Mouse (Mus musculus) liver, adult 2 months (tissue): ENCODE results near the gene Aqp7. TPM values are rescaled to one million over a fixed set of nuclear protein-coding genes. Genes with fewer than 3 reads are reported as not detected.

Source experiments
- DNase-seq: peaks from one replicate; pipeline ENCODE4 v3.0.0-alpha.2; 2011; ENCODE audit warnings: low read depth, low spot score; ENCODE audit errors: extremely low read depth
- H3K27ac ChIP-seq: fragments of 200-500 bp; replicated peaks from 2 replicates; pipeline ENCODE4 v1.5.1; 2012; ENCODE audit warnings: low read depth, mild to moderate bottlenecking, control low read depth, inconsistent platforms, low read length; ENCODE audit not compliant: insufficient read depth
- H3K27me3 ChIP-seq: fragments of 200-500 bp; 2 replicates; pipeline ENCODE4 v1.6.1; 2012; ENCODE audit warnings: mild to moderate bottlenecking, moderate library complexity, low read length, inconsistent platforms; ENCODE audit not compliant: control insufficient read depth, insufficient read depth
- H3K36me3 ChIP-seq: fragments of 200-500 bp; 2 replicates; pipeline ENCODE4 v1.6.1; 2012; ENCODE audit warnings: low read length, inconsistent platforms; ENCODE audit not compliant: control insufficient read depth, insufficient read depth
- H3K4me1 ChIP-seq: fragments of 200-500 bp; 2 replicates; pipeline ENCODE4 v1.6.1; 2011; ENCODE audit warnings: low read length; ENCODE audit not compliant: control insufficient read depth, insufficient read depth
- H3K4me3 ChIP-seq: fragments of 200-500 bp; 2 replicates; pipeline ENCODE4 v1.5.1; 2011; ENCODE audit warnings: low read depth, mild to moderate bottlenecking, control low read depth, low read length, moderate library complexity; ENCODE audit not compliant: insufficient read depth
- H3K79me2 ChIP-seq: fragments of 200-500 bp; 2 replicates; pipeline ENCODE4 v1.6.1; 2012; ENCODE audit warnings: inconsistent platforms, mild to moderate bottlenecking, low read length, moderate library complexity; ENCODE audit not compliant: control insufficient read depth, insufficient read depth
- H3K9ac ChIP-seq: fragments of 200-500 bp; 2 replicates; pipeline ENCODE4 v1.6.1; 2012; ENCODE audit warnings: low read depth, mild to moderate bottlenecking, control low read depth, inconsistent platforms, low read length
- CTCF ChIP-seq: fragments of 200-500 bp; IDR thresholded peaks from 2 replicates; pipeline ENCODE4 v1.5.1; 2011; ENCODE audit warnings: low read depth, low read length, control low read depth
- POLR2A ChIP-seq: fragments of 200-500 bp; IDR thresholded peaks from 2 replicates; pipeline ENCODE4 v1.6.1; 2011; ENCODE audit warnings: low read length, control low read depth; ENCODE audit not compliant: insufficient read depth; ENCODE audit errors: extremely low read depth
- WGBS: fragments of 180-500 bp; shearing (Covaris S2); methylation state at CpG from one replicate; pipeline ENCODE4 v1.1.7; 2018; 5-methylcytosine and 5-hydroxymethylcytosine counted together
- polyA plus RNA-seq: library from polyadenylated mRNA; depleted of rRNA; stranded (reverse); fragments of >200 nt; gene quantifications from 2 replicates; pipeline ENCODE4 v1.2.3, GENCODE M21; 2012
- total RNA-seq: library from RNA; depleted of rRNA; stranded (reverse); fragments of >200 nt; gene quantifications from 2 replicates; pipeline ENCODE4 v1.2.3, GENCODE M21; 2014

Aqp7 gene
- total and polyA plus RNA-seq, 2 experiments: 0.09 to 0.26 TPM

DNA sequence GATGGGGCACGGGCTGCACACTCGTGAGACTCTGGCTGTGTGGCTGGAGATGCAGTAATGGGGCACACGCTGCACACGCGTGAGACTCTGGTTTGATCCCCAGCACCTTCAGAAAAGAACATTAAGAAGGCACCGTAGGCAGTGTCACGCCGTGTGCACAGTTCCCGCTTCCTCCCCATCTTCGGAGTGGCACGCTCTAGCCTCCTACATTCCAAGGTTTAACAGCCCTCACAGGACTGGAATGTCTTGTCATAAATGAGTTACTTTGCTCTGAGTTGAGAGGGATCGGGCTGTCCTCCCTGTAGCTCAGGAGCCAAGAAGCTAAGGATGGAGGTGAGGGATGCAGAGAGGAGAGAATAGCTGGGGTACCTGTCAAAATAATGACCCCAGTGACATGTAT is 5.1 kb downstream of the Aqp7 start:
- no peak overlapping the region for H3K9ac ChIP-seq
- DNase-seq: no peak
- WGBS: 91% methylated on average over 12 of the region's 12 CpGs
- H3K27ac ChIP-seq: no peak overlapping the region
- no peaks in the 10 kb centered on the region for H3K27me3 ChIP-seq
- H3K4me3 ChIP-seq: no peak overlapping the region
- TF ChIP-seq POLR2A: no peak
- TF ChIP-seq CTCF: no peak
- no peaks in the 10 kb centered on the region for H3K4me1 ChIP-seq
- no peaks in the 10 kb centered on the region for H3K79me2 ChIP-seq
- H3K36me3 ChIP-seq: no peaks in the 10 kb centered on the region

DNA sequence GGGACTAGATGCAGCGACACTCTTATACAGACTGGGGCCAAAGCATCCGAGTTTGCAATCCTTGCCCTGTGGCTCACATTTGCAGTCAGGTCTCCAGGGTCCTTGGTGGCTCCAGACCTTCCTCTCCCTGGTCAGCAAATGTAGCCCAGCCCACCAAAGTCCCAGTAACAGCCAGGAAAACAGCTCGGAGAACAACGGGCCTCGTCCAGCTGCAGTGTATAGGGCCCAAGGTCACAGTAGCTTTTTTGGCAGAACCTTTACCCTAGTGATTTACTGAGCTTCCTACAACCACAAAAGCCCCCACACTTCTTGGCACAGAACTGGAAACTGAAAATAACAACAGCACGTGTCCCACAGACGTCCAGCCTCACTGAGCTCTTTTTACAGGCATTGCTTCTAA is 7.0 kb downstream of the Aqp7 start:
- TF ChIP-seq POLR2A (no peak), CTCF (no peak)
- H3K27ac ChIP-seq: no peak overlapping the region
- no peak overlapping the region for H3K9ac ChIP-seq
- H3K4me1 ChIP-seq: no peaks in the 10 kb centered on the region
- H3K79me2 ChIP-seq: no peaks in the 10 kb centered on the region
- no peak for DNase-seq
- WGBS: 55% methylated on average over 7 of the region's 7 CpGs
- no peak overlapping the region for H3K4me3 ChIP-seq
- no peaks in the 10 kb centered on the region for H3K27me3 ChIP-seq
- H3K36me3 ChIP-seq: no peaks in the 10 kb centered on the region

DNA sequence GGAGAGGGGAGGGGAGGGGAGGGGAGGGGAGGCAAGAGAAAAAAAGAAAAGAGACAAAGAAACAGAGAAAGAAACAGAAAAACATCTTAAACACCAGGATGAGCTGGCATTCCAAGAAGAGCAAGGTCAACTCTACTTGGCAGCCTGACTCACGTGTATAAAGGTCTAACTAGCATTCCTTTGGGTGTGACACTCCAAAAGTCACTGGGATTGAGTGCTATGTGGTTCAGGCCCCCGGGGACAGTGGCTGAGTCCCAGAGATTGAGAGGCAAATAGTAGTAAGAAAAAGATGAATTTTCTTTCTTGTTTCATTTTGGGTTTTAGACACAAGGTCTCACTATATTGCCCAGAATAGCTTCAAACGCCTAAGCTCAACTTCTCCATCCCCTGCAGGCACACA is 10.0 kb downstream of the Aqp7 start:
- no peak overlapping the region for H3K4me3 ChIP-seq
- TF ChIP-seq CTCF (no peak), POLR2A (no peak)
- H3K79me2 ChIP-seq: no peaks in the 10 kb centered on the region
- H3K27me3 ChIP-seq: no peaks in the 10 kb centered on the region
- WGBS: 61% methylated on average over 3 of the region's 3 CpGs
- no peaks in the 10 kb centered on the region for H3K36me3 ChIP-seq
- no peak overlapping the region for H3K27ac ChIP-seq
- DNase-seq: no peak
- no peaks in the 10 kb centered on the region for H3K4me1 ChIP-seq
- H3K9ac ChIP-seq: no peak overlapping the region

DNA sequence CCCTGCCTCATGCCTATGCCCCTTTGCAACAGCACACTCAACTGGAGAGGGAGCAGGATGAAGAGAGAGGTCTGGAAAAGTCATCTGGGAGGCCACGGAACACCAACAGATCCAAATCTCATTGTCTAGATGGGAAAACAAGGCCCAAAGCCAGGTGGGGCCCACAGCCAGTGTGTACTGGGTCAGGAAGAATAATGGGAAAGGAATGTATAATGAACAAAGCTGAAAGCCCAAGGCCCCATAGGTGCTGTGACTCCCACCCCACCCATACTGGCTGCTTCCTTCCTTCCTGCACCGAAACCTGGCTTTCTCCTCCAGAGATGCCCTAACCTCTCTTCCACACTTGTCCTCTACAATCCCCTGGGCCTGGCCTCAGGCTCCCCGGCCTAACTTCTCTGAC is 16.7 kb downstream of the Aqp7 start:
- Histone ChIP-seq H3K9ac (no peak overlapping the region), H3K36me3 (no peaks in the 10 kb centered on the region), H3K27me3 (no peaks in the 10 kb centered on the region), H3K4me1 (peaks cover 5% of the 10 kb centered on the region), H3K4me3 (no peak overlapping the region), H3K27ac (no peak overlapping the region), H3K79me2 (no peaks in the 10 kb centered on the region)
- TF ChIP-seq CTCF (no peak), POLR2A (no peak)
- DNase-seq: no peak
- WGBS: 80% methylated on average over 3 of the region's 3 CpGs

DNA sequence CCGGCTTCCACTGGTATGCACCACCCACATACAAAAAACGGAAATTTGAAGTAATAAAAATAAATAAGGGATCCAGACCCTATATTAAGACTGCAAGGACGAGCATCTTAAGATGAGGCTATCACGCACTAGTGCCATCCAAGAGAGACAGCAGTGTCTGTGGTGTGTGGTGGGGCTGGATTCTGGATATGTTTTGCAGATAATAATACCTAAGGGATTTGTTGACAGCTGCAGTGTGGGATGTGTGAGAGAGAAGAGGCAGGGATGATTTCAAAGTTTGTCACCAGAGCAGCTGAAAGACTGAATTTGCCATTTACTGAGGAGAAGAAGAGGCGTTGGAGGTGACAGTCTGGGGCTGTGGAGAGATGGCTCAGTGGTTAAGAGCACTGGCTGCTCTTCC is 18.6 kb downstream of the Aqp7 start:
- peaks cover 5% of the 10 kb centered on the region for H3K4me1 ChIP-seq
- no peak for DNase-seq
- H3K9ac ChIP-seq: no peak overlapping the region
- no peak overlapping the region for H3K27ac ChIP-seq
- TF ChIP-seq CTCF (no peak), POLR2A (no peak)
- peaks cover 5% of the 10 kb centered on the region for H3K36me3 ChIP-seq
- WGBS: 95% methylated on average over 5 of the region's 5 CpGs
- H3K4me3 ChIP-seq: no peak overlapping the region
- no peaks in the 10 kb centered on the region for H3K27me3 ChIP-seq
- H3K79me2 ChIP-seq: no peaks in the 10 kb centered on the region

DNA sequence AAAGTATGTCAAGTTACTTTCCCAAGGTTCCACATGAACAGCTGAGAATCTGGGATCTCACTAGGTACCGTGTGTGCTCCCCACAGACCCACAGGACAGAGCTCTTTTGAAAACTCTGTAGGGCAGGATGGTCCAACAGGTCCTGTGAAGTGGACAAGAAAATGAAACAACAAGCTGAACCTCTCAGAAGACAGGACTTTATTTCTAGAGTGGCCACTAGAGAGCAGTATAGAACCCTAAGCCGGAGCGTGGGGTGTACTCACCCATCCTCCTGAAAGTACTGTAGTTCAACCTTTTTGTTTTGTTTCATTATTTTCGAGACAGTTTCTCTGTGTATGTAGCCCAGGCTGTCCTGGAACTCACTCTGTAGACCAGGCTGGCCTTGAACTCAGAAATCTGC is 19.7 kb downstream of the Aqp7 start:
- no peak overlapping the region for H3K9ac ChIP-seq
- no peaks in the 10 kb centered on the region for H3K79me2 ChIP-seq
- peaks cover 5% of the 10 kb centered on the region for H3K4me1 ChIP-seq
- DNase-seq: no peak
- no peak overlapping the region for H3K4me3 ChIP-seq
- H3K27ac ChIP-seq: no peak overlapping the region
- no peaks in the 10 kb centered on the region for H3K27me3 ChIP-seq
- no peak for TF ChIP-seq POLR2A
- no peak for TF ChIP-seq CTCF
- H3K36me3 ChIP-seq: peaks cover 8% of the 10 kb centered on the region
- 83% methylated on average over 4 of the region's 4 CpGs for WGBS
